Mouse (Mus musculus): ENCODE data around the gene Fam131b. TPM values are rescaled to one million over a fixed set of nuclear protein-coding genes. Genes with fewer than 3 reads are reported as not detected.

The Fam131b gene
- 6.5 and 7.5 TPM in 2 replicates for polyA plus RNA-seq (2015; fragmentation: Nextera tagmentation; extraction: Ambion mirVana)

DNA sequence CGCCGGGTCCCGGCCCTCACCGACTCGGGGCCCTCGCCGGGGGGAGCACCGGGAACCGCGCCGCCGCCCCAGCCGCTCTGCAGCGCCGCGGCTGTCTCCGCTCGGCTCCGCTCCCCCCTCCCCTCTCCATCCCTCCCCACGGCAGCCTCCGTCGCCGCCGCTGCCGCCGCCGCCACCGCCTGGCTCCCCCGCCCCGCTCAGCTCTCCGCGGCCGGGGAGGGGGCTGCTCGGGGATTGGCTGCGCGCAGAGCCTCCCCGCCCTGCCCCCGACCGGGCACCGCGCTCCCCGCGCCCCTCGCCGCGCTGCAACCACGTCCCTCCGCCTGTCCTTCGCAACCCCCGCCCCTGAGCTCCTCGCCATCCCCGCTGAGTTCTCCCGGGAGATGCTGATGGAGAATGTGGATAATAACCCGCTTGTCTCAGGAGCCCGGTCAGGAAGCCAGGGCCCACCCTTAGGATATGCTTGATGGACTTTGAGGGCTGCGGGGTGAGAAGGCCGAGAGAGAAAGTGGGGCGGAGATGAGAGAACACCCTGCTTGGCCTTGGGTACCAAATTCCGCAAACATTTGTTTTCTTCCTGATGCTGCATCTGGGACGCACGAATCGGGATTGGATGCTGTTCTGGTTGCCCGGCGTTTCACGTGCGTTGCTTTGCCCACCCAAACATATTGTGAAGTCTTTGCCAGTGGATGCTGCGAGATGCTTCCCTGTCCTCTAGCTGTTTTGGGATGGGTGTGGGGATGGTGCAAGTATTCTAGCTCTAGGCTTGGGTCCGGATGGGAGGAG is at the start of gene Fam131b:
Fam131b (minus strand) TSS at position 162 of the 786 bp plus-strand sequence.
- 0 out of 2 replicates have a peak, but pooled peaks cover 5% of the 10 kb centered on the region for H3K36me3 ChIP-seq
- WGBS = 2% methylated on average over 31 of the region's 68 CpGs
- peaks cover 22% of the 10 kb centered on the region for H3K4me1 ChIP-seq (replicated peaks)
- H3K27me3 ChIP-seq = no peaks in the 10 kb centered on the region
- peak within 1 kb of the TSS; percentile 66 for H3K4me3 ChIP-seq
- peak; percentile 91 for ATAC-seq (ENCODE audit: low FRiP score, low read depth)
- peak within 1 kb of the TSS; percentile 79 for H3K4me2 ChIP-seq
- H3K9ac ChIP-seq = peak within 1 kb of the TSS; percentile 63
- peak within 1 kb of the TSS; percentile 90 for H3K27ac ChIP-seq (replicated peaks)
- H3K9me3 ChIP-seq = no peaks in the 10 kb centered on the region

DNA sequence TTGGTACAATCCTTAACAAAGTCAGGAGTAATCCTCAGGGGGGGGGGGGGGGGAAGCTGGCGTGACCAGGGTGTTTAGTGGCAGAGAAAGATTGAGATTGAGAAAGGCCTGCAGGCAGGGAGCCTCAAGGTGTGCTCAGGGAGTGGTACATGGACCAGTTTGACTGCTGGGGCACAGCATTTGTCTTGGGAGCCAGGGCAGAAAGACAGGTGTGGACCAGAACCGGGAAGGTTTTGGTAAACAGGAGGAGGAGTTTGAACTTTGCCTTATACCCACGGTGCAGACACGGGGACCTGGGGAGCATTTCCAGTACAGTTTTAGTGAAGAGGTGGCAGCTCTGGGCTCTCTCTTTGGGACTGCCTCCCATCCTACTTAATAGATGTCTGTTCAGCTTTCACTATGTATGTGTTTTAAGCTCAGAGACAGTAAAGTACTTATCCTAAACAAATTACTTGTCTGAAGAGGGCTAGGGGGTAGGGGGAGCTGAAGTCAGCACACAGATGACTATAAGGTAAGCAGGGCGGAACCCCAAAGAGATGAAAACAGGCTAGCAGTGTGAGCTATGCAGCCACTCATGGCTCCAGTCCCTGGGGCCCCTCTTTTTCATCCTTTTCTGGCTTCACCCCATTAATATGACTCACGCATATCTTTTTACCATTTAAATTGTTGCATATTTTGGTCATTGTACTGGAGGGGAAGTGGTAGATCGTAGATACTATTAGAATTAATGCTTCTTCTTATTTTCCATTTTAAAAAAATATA is 49.4 kb upstream of the Fam131b start:
- 41% methylated on average over 7 of the region's 7 CpGs for WGBS
- no peaks in the 10 kb centered on the region for H3K27me3 ChIP-seq
- H3K4me3 ChIP-seq = peak overlapping the region; percentile 42
- H3K4me1 ChIP-seq (replicated peaks) = peaks cover 15% of the 10 kb centered on the region
- no peaks in the 10 kb centered on the region for H3K36me3 ChIP-seq
- ATAC-seq (ENCODE audit: low FRiP score, low read depth) = no peak
- H3K9ac ChIP-seq = no peak overlapping the region
- peak overlapping the region; percentile 97 for H3K4me2 ChIP-seq
- no peak overlapping the region for H3K27ac ChIP-seq (replicated peaks)
- H3K9me3 ChIP-seq = no peaks in the 10 kb centered on the region

DNA sequence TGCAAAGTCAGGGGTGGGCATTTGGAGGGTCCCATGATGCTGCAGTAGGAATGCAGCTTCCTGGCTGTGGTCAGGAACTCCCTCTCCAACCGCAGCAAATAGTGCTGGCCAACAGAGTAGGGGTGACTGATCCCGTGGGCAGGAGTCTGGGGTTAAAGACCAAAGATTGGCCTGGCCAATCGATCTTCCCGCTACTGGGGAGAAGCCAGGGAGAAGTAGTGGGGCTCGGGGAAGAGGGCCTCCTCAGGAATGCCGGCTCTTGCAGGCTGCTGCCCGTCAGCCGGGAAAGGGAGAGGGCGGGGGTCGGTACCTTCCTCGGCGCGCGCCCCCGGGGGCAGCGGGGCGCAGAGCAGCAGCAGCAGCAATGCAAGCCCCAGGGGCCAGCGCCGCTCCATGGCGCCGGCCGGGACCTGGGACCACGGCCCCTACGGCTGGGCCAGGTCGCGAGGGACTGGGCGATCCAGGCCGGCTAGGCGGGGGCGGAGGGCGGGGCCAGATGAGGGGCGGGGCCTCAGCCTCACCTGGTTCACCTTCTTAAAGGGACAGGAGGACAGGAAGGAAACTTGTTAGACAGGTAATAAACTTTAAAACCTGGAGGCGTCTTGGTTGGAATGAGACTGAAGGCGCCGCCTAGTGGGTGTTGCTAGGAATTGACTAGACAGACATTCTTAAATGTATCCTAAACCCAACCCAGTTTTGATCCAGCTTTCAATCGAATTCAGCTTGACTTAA is 48.5 kb upstream of the Fam131b start, which contains the start of gene Epha1:
Epha1 (minus strand) TSS at position 453 of the 732 bp plus-strand sequence.
- no peaks in the 10 kb centered on the region for H3K27me3 ChIP-seq
- H3K4me1 ChIP-seq (replicated peaks) = peaks cover 15% of the 10 kb centered on the region
- no peaks in the 10 kb centered on the region for H3K36me3 ChIP-seq
- WGBS = 1% methylated on average over 34 of the region's 36 CpGs
- H3K4me2 ChIP-seq = peak within 1 kb of the TSS; percentile 97
- H3K9ac ChIP-seq = no peak within 1 kb of the TSS
- H3K9me3 ChIP-seq = no peaks in the 10 kb centered on the region
- no peak within 1 kb of the TSS for H3K27ac ChIP-seq (replicated peaks)
- peak within 1 kb of the TSS; percentile 42 for H3K4me3 ChIP-seq
- ATAC-seq (ENCODE audit: low FRiP score, low read depth) = peak; percentile 72

DNA sequence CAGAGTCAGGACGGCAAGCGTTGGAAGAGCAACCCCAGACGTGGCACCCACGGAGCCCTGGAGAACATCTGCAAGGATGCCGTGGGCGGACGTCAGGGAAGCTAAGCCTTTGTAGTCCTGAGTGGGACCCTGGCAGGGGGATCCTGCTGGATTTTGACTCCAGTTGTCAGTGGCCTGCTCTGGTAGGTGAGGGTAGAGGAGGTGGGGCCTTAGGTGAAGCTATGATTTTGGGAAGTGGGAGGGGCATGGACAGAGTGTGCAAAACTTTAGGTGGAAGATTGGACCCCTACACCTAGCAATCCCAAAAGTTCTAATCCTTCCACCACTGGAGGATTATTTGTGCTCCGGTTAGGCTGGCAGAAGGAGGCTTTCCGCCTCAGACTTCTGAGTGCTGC is 48.0 kb upstream of the Fam131b start:
- no peaks in the 10 kb centered on the region for H3K27me3 ChIP-seq
- no peak overlapping the region for H3K27ac ChIP-seq (replicated peaks)
- H3K36me3 ChIP-seq = no peaks in the 10 kb centered on the region
- no peaks in the 10 kb centered on the region for H3K9me3 ChIP-seq
- peak overlapping the region; percentile 97 for H3K4me2 ChIP-seq
- H3K9ac ChIP-seq = no peak overlapping the region
- H3K4me1 ChIP-seq (replicated peaks) = peaks cover 15% of the 10 kb centered on the region
- peak overlapping the region; percentile 42; the same call in 1 of the 2 replicates for H3K4me3 ChIP-seq
- ATAC-seq (ENCODE audit: low FRiP score, low read depth) = peak; percentile 29; the same call in 1 of the 2 replicates
- 28% methylated on average over 9 of the region's 9 CpGs for WGBS

DNA sequence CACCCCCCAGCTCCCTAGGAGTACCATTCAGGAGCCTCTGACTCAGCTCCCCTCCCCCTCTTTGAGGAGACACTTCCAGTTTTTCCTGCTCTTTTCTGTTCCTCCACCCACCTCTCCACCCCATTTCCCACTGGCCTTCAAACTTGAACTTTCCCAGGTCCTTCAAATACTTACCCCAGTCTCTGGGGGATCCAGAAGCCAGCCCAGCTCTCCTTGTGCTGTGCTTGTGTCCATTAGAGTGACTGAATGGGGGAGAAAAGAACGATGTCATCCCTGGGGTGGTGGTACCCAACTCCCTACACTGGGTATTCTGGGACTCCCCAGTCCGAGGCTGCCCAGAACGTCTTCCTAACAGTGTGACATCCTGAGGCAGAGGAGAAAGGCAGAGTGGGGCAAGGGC is 47.6 kb upstream of the Fam131b start:
- no peaks in the 10 kb centered on the region for H3K27me3 ChIP-seq
- H3K4me3 ChIP-seq = no peak overlapping the region
- no peak overlapping the region for H3K9ac ChIP-seq
- no peaks in the 10 kb centered on the region for H3K36me3 ChIP-seq
- ATAC-seq (ENCODE audit: low FRiP score, low read depth) = no peak
- peaks cover 15% of the 10 kb centered on the region for H3K4me1 ChIP-seq (replicated peaks)
- H3K4me2 ChIP-seq = no peak overlapping the region
- no peaks in the 10 kb centered on the region for H3K9me3 ChIP-seq
- 13% methylated on average over 3 of the region's 3 CpGs for WGBS
- H3K27ac ChIP-seq (replicated peaks) = no peak overlapping the region

DNA sequence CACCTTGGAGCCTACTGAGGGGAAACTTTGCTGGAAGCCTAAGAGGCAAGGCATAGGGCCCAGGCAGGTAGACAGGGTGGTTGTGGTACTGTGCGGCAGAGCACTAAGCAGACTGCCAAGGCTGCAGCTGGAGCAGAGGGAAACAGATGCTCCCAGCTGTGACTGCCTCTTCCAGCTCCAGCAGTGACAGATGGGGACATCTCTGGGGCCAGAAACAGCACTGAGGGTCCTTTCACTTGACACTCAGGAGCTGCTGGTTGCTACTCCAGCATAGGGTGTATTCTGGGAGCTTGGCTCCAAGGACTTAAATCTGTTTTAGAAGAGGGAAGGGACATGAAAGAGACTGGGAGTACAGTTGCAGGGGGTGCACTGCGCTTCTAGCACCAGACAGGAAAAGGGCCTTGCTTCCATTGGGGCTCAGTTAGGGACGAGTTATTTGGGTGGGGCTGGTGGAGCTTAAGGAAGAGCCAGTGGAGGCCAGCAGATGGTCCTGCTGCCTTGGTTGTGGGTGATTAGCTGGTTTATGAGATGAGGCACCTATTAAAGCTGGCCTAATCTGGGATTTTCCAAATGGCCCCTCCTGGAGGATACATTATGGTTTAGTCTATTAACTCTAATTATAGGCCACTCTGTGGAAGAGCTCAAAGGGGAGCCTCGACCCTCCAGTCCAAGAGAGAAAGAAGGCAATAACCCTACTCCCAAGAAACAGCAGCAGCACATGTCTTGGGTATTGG is 46.4 kb upstream of the Fam131b start:
- Histone ChIP-seq H3K36me3 (no peaks in the 10 kb centered on the region), H3K4me1 (replicated peaks) (peaks cover 15% of the 10 kb centered on the region), H3K9me3 (no peaks in the 10 kb centered on the region), H3K4me3 (no peak overlapping the region), H3K27ac (replicated peaks) (no peak overlapping the region), H3K4me2 (no peak overlapping the region), H3K27me3 (no peaks in the 10 kb centered on the region), H3K9ac (no peak overlapping the region)
- 60% methylated on average over 4 of the region's 4 CpGs for whole genome bisulfite sequencing
- ATAC-seq (ENCODE audit: low FRiP score, low read depth) = no peak

DNA sequence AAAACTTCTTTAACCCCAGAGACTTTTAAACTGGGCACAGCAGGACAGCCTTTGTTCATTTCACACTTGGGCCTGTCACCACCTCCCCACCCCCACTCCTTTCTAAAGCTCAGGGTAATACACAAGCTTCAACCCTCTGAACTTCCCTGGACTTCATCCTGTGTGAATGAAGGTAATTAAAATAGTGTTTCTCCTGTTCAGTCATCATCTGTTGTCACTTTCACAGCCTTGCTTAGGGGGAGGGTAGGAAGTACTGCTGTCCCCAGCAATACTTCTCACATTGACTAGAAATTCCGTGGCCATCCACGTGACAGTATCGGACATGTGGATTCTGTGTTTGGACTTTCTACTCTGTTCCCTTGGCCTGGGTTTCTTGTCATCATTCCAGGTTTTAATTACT is 45.4 kb upstream of the Fam131b start:
- H3K27me3 ChIP-seq = no peaks in the 10 kb centered on the region
- H3K36me3 ChIP-seq = no peaks in the 10 kb centered on the region
- H3K27ac ChIP-seq (replicated peaks) = no peak overlapping the region
- H3K4me1 ChIP-seq (replicated peaks) = peaks cover 15% of the 10 kb centered on the region
- 10% methylated on average over 3 of the region's 3 CpGs for WGBS
- H3K4me3 ChIP-seq = no peak overlapping the region
- no peak overlapping the region for H3K4me2 ChIP-seq
- ATAC-seq (ENCODE audit: low FRiP score, low read depth) = no peak
- H3K9me3 ChIP-seq = no peaks in the 10 kb centered on the region
- H3K9ac ChIP-seq = no peak overlapping the region

DNA sequence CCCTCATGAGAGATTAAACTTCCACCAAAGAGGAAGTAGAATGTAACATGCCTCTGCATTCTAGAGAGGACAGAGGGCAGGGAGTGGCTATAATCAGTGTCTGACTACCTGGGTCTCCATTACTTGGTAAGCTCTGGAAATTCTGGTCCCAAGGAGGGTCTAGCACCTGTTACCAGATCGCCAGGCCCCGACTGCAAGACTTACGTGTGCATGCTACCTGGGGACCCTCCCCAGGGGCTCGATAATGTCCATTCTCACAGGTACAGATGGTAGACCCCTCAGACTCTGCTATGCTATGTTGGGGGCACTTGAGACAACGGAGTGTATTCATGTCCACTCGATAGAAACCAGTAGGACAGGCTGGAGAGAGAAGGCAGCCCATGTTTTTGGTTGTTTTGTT is 40.8 kb upstream of the Fam131b start:
- no peak overlapping the region for H3K27ac ChIP-seq (replicated peaks)
- H3K4me1 ChIP-seq (replicated peaks) = peaks cover 4% of the 10 kb centered on the region; the same call in 1 of the 2 replicates
- 96% methylated on average over 6 of the region's 6 CpGs for WGBS
- ATAC-seq (ENCODE audit: low FRiP score, low read depth) = no peak
- H3K27me3 ChIP-seq = no peaks in the 10 kb centered on the region
- H3K4me2 ChIP-seq = no peak overlapping the region
- H3K9ac ChIP-seq = no peak overlapping the region
- no peaks in the 10 kb centered on the region for H3K9me3 ChIP-seq
- H3K4me3 ChIP-seq = no peak overlapping the region
- H3K36me3 ChIP-seq = no peaks in the 10 kb centered on the region; the same call in 1 of the 2 replicates

DNA sequence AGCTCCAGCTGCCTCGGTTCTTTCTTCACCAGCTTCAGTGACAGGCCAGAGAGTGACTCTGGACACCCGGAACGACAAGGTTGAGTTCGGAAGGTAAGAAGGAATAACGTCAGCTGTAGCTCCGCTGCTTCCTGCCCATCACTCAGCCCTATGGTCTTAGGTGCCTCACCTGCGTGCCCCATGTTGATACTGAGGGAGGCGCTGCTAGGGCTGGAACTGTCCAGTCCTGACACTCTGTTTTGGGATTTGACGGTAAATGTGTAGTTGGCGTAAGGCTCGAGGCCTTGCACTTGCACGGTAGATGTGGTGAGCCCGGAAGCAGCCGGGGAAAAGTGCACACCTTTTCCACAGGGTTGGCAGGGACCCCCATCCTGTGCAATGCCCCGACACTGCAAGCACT is 40.2 kb upstream of the Fam131b start:
- no peaks in the 10 kb centered on the region for H3K9me3 ChIP-seq
- H3K27me3 ChIP-seq = no peaks in the 10 kb centered on the region
- no peak overlapping the region for H3K27ac ChIP-seq (replicated peaks)
- ATAC-seq (ENCODE audit: low FRiP score, low read depth) = no peak
- H3K9ac ChIP-seq = no peak overlapping the region
- H3K4me3 ChIP-seq = no peak overlapping the region
- 92% methylated on average over 15 of the region's 15 CpGs for WGBS
- peaks cover 4% of the 10 kb centered on the region; the same call in 1 of the 2 replicates for H3K4me1 ChIP-seq (replicated peaks)
- H3K4me2 ChIP-seq = no peak overlapping the region
- H3K36me3 ChIP-seq = peaks cover 4% of the 10 kb centered on the region; the same call in 1 of the 2 replicates

DNA sequence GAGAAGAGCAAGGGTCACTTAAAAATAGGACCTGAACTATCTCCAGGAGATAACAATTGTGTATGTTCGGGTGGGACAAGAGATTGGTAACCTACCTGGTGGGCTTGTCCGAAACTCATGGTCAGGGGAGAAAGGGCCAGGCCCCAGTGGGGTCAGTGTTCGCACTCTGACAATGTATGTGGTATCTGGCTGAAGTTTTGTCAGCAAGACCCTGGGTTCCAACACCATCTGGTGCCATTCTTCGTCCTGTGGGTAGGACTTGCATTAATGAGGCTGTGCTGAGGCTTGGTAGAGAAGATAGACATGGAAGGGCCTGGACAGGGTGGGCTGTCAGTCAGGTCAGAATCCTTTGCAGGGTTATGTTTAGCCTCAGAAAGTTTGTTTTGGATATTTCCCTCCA is 39.6 kb upstream of the Fam131b start:
- H3K36me3 ChIP-seq = peaks cover 9% of the 10 kb centered on the region; the same call in 1 of the 2 replicates
- ATAC-seq (ENCODE audit: low FRiP score, low read depth) = no peak
- H3K27ac ChIP-seq (replicated peaks) = no peak overlapping the region
- no peaks in the 10 kb centered on the region for H3K9me3 ChIP-seq
- H3K4me3 ChIP-seq = no peak overlapping the region
- no peak overlapping the region for H3K4me2 ChIP-seq
- 90% methylated on average over 4 of the region's 4 CpGs for WGBS
- no peaks in the 10 kb centered on the region for H3K27me3 ChIP-seq
- H3K4me1 ChIP-seq (replicated peaks) = peaks cover 4% of the 10 kb centered on the region; the same call in 1 of the 2 replicates
- no peak overlapping the region for H3K9ac ChIP-seq

DNA sequence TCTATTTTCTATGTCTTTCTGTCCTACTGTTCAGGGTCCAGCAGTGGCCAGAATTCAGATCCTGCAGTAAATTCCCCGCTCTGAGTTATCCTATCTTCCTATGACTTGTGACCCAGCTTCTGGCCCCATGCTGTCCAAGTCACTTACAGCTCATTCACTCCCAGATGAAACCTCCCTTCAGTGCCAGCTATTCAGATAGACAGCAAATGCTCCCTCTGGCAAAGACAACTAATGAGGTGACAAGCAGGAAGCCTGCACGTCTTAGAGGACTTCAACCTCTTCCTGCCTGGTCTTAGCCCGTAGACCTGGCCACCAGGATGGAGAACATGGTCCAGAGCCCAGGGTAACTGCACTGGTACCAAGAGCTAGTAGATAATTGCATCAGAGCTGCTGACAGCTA is 38.5 kb upstream of the Fam131b start:
- 52% methylated on average over 3 of the region's 3 CpGs for WGBS
- no peaks in the 10 kb centered on the region for H3K9me3 ChIP-seq
- ATAC-seq (ENCODE audit: low FRiP score, low read depth) = no peak
- H3K4me2 ChIP-seq = no peak overlapping the region
- peaks cover 4% of the 10 kb centered on the region; the same call in 1 of the 2 replicates for H3K4me1 ChIP-seq (replicated peaks)
- H3K27ac ChIP-seq (replicated peaks) = no peak overlapping the region
- peaks cover 14% of the 10 kb centered on the region for H3K36me3 ChIP-seq
- H3K27me3 ChIP-seq = no peaks in the 10 kb centered on the region
- no peak overlapping the region for H3K4me3 ChIP-seq
- H3K9ac ChIP-seq = no peak overlapping the region

Measured in hindbrain, embryonic 15.5 days (tissue).